In genomic region chr15:98633822-98634470, GRCm38 (mm10) we compare ENCODE assay signal across 8 mouse cellular contexts. TPM values are rescaled to one million over a fixed set of nuclear protein-coding genes. Genes with fewer than 3 reads are reported as not detected.
A peak's percentile ranks its signal among the peaks of the same experiment; 100 is the strongest.
DNase-seq lines count a peak whose midpoint lies in the region; ATAC-seq and TF ChIP-seq lines count a peak whose summit lies in the region.

No protein-coding gene starts in this region.

- H3K9me3 ChIP-seq in kidney, postnatal 0 days (replicated peaks; ENCODE audit: low read length), result no peaks in the 10 kb centered on the region
- H3K9me3 ChIP-seq in forebrain, postnatal 0 days (ENCODE audit: low read length), result no peaks in the 10 kb centered on the region

- H3K36me3 ChIP-seq in kidney, postnatal 0 days (ENCODE audit: insufficient read depth, low read length), result no peaks in the 10 kb centered on the region
- H3K36me3 ChIP-seq in forebrain, postnatal 0 days (ENCODE audit: insufficient read depth), result no peaks in the 10 kb centered on the region

- no peak for ATAC-seq in kidney, postnatal 0 days (replicated peaks; ENCODE audit: low FRiP score, low read depth)
- ATAC-seq in activated CD4-positive, CD25-positive, alpha-beta regulatory T cell, adult 4 months, result peak; percentile 21
- no peak; the same call in 1 of the 2 replicates for ATAC-seq in forebrain, postnatal 0 days
- ATAC-seq in megakaryocyte progenitor cell, adult 5-6 weeks (replicated peaks; ENCODE audit: poor library complexity), result 0 out of 2 replicates have a peak, but pooled peaks have one; percentile 1

- H3K9ac ChIP-seq in kidney, postnatal 0 days (ENCODE audit: low read depth, low read length), result peak overlapping the region; percentile 71
- H3K9ac ChIP-seq in forebrain, postnatal 0 days, result peak overlapping the region; percentile 86

- peaks cover 30% of the 10 kb centered on the region for H3K4me1 ChIP-seq in kidney, postnatal 0 days (replicated peaks; ENCODE audit: insufficient read depth, low read length)
- peaks cover 15% of the 10 kb centered on the region; the same call in 1 of the 2 replicates for H3K4me1 ChIP-seq in forebrain, postnatal 0 days (ENCODE audit: insufficient read depth)

- WGBS in kidney, postnatal 0 days, result 1% methylated on average over 25 of the region's 25 CpGs
- WGBS in forebrain, postnatal 0 days, result 3% methylated on average over 25 of the region's 25 CpGs

- H3K27me3 ChIP-seq in kidney, postnatal 0 days (ENCODE audit: insufficient read depth, low read length), result 0 out of 2 replicates have a peak, but pooled peaks cover 3% of the 10 kb centered on the region
- no peaks in the 10 kb centered on the region for H3K27me3 ChIP-seq in forebrain, postnatal 0 days (ENCODE audit: insufficient read depth, low read length)

- no peak for TF ChIP-seq CTCF in kidney, postnatal 0 days (IDR thresholded peaks at IDR 0.05; ENCODE audit: low read depth)
- no peak for TF ChIP-seq CTCF in forebrain, postnatal 0 days (IDR thresholded peaks at IDR 0.05; ENCODE audit: low read depth)

- peak overlapping the region; percentile 85 for H3K4me2 ChIP-seq in kidney, postnatal 0 days (ENCODE audit: low read length)
- peak overlapping the region; percentile 82 for H3K4me2 ChIP-seq in forebrain, postnatal 0 days (ENCODE audit: low read depth)

- DNase-seq in kidney, postnatal 0 days (ENCODE audit: low spot score), result no peak
- no peak for DNase-seq in kidney, adult 8-10 months
- peak; percentile 64 for DNase-seq in forebrain, postnatal 0 days
- DNase-seq in left cerebral cortex, adult 18-20 months (ENCODE audit: low spot score in 2 of 2), result no peak
- DNase-seq in layer of hippocampus, adult 11-12 months (ENCODE audit: low spot score), result no peak
- no peak for DNase-seq in spleen, adult 18-20 months

- no peak overlapping the region for H3K27ac ChIP-seq in kidney, postnatal 0 days
- peak overlapping the region; percentile 97 for H3K27ac ChIP-seq in forebrain, postnatal 0 days (ENCODE audit: low read depth, low read length)

- H3K4me3 ChIP-seq in kidney, postnatal 0 days (replicated peaks; ENCODE audit: low read depth, low read length), result peak overlapping the region; percentile 79
- H3K4me3 ChIP-seq in forebrain, postnatal 0 days (ENCODE audit: low read depth, low read length), result peak overlapping the region; percentile 66

RNA-seq across cellular contexts. Expression of gene Cacnb3, which starts 3.3 kb away (rescaled TPM):
- polyA plus RNA-seq in kidney, postnatal 0 days (2015; fragmentation: Nextera tagmentation; extraction: Ambion mirVana), result 19.8 and 22.4 TPM in 2 replicates
- under 1 TPM in 1 of 2 experiments, not detected in 1; 0.19 TPM for polyA plus RNA-seq in activated CD4-positive, CD25-positive, alpha-beta regulatory T cell, adult 4 months (2017; shearing (Covaris generic))
- 191 and 201 TPM in 2 replicates for total RNA-seq in forebrain, postnatal 0 days (2014; rRNA removed)
- polyA plus RNA-seq in forebrain, postnatal 0 days (2015; fragmentation: Nextera tagmentation; extraction: Ambion mirVana), result 133 and 139 TPM in 2 replicates
- not detected in 2 replicates for total RNA-seq in megakaryocyte progenitor cell, adult 5-6 weeks (2015)
- total RNA-seq in megakaryocyte progenitor cell, adult 5-6 weeks (2017), result not detected in 2 replicates
- 100 to 1,000 TPM; 267 to 278 TPM for total RNA-seq in left cerebral cortex, adult 18-20 months (2021)

RNA-seq across cellular contexts. Expression of gene Adcy6, which starts 24.1 kb away (rescaled TPM):
- 16.8 and 17.0 TPM in 2 replicates for polyA plus RNA-seq in kidney, postnatal 0 days (2015; fragmentation: Nextera tagmentation; extraction: Ambion mirVana)
- polyA plus RNA-seq in activated CD4-positive, CD25-positive, alpha-beta regulatory T cell, adult 4 months (2017; shearing (Covaris generic)), result under 1 TPM; 0.36 to 0.56 TPM
- total RNA-seq in forebrain, postnatal 0 days (2014; rRNA removed), result 39.2 and 42.3 TPM in 2 replicates
- 1.9 and 5.4 TPM in 2 replicates for polyA plus RNA-seq in forebrain, postnatal 0 days (2015; fragmentation: Nextera tagmentation; extraction: Ambion mirVana)
- 2.2 and 3.1 TPM in 2 replicates for total RNA-seq in megakaryocyte progenitor cell, adult 5-6 weeks (2015)
- total RNA-seq in megakaryocyte progenitor cell, adult 5-6 weeks (2017), result 6.7 and 7.7 TPM in 2 replicates
- total RNA-seq in left cerebral cortex, adult 18-20 months (2021), result 10 to 100 TPM; 45.8 to 49.7 TPM

RNA-seq across cellular contexts. Expression of gene Ddx23, which starts 28.7 kb away (rescaled TPM):
- polyA plus RNA-seq in kidney, postnatal 0 days (2015; fragmentation: Nextera tagmentation; extraction: Ambion mirVana), result 14.6 and 17.6 TPM in 2 replicates
- 10 to 100 TPM; 22.8 to 27.3 TPM for polyA plus RNA-seq in activated CD4-positive, CD25-positive, alpha-beta regulatory T cell, adult 4 months (2017; shearing (Covaris generic))
- total RNA-seq in forebrain, postnatal 0 days (2014; rRNA removed), result 54.9 and 70.6 TPM in 2 replicates
- 11.9 and 13.8 TPM in 2 replicates for polyA plus RNA-seq in forebrain, postnatal 0 days (2015; fragmentation: Nextera tagmentation; extraction: Ambion mirVana)
- total RNA-seq in megakaryocyte progenitor cell, adult 5-6 weeks (2015), result 22.1 and 25.0 TPM in 2 replicates
- 88.0 and 121 TPM in 2 replicates for total RNA-seq in megakaryocyte progenitor cell, adult 5-6 weeks (2017)
- total RNA-seq in left cerebral cortex, adult 18-20 months (2021), result 10 to 100 TPM; 86.9 to 90.6 TPM

RNA-seq across cellular contexts. Expression of gene Rnd1, which starts 43.3 kb away (rescaled TPM):
- polyA plus RNA-seq in kidney, postnatal 0 days (2015; fragmentation: Nextera tagmentation; extraction: Ambion mirVana), result 0.50 and 0.66 TPM in 2 replicates
- 1 to 10 TPM in 1 of 2 experiments, under 1 TPM in 1; 0.50 to 1.5 TPM for polyA plus RNA-seq in activated CD4-positive, CD25-positive, alpha-beta regulatory T cell, adult 4 months (2017; shearing (Covaris generic))
- 34.1 and 56.6 TPM in 2 replicates for total RNA-seq in forebrain, postnatal 0 days (2014; rRNA removed)
- 20.9 and 24.1 TPM in 2 replicates for polyA plus RNA-seq in forebrain, postnatal 0 days (2015; fragmentation: Nextera tagmentation; extraction: Ambion mirVana)
- 1.1 and 1.7 TPM in 2 replicates for total RNA-seq in megakaryocyte progenitor cell, adult 5-6 weeks (2015)
- 3.3 and 3.5 TPM in 2 replicates for total RNA-seq in megakaryocyte progenitor cell, adult 5-6 weeks (2017)
- 10 to 100 TPM; 24.4 to 30.7 TPM for total RNA-seq in left cerebral cortex, adult 18-20 months (2021)

Comparison
In these comparisons a context has a peak if more than half of its experiments do, and no peak if none do; other contexts are left out.
1. ATAC-seq: peak in activated CD4-positive, CD25-positive, alpha-beta regulatory T cell, adult 4 months (single experiment) and megakaryocyte progenitor cell, adult 5-6 weeks (single experiment); none in kidney, postnatal 0 days (single experiment) and forebrain, postnatal 0 days (single experiment).
2. RNA of gene Cacnb3, which starts 3.3 kb away (total RNA-seq): 267 to 278 TPM in left cerebral cortex, adult 18-20 months and 191 to 201 TPM in forebrain, postnatal 0 days; not detected in megakaryocyte progenitor cell, adult 5-6 weeks; every median in the first group is over 100 times any median in the second.